Mouse (Mus musculus): ENCODE results near the gene Ttll4. TPM values are rescaled to one million over a fixed set of nuclear protein-coding genes. Genes with fewer than 3 reads are reported as not detected.

Gene Ttll4
- total RNA-seq, 2 experiments from 2014 or later, result 37.3 to 42.6 TPM

GRCm38 (mm10) chr1:74709566-74709965 lies 48.0 kb downstream of the Ttll4 start:
- intact Hi-C loops (cut with DNase I), result no loop called here
- no peak for DNase-seq

DNA sequence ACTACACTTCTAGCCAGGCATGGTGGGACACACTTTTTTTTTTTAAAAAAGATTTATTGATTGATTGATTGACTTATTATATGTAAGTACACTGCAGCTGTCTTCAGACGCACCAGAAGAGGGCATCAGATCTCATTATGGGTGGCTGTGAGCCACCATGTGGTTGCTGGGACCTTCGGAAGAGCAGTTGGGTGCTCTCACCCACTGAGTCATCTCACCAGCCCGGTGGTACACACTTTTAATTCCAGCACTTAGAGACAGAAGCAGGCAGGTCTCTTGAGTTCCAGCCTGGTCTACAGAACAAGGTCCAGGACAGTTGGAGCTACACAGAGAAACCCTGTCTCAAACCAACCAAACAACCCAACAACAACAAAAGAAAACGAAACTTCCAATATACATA lies 50.5 kb downstream of the Ttll4 start:
- intact Hi-C loops (cut with DNase I), result no loop called here
- DNase-seq, result no peak

DNA sequence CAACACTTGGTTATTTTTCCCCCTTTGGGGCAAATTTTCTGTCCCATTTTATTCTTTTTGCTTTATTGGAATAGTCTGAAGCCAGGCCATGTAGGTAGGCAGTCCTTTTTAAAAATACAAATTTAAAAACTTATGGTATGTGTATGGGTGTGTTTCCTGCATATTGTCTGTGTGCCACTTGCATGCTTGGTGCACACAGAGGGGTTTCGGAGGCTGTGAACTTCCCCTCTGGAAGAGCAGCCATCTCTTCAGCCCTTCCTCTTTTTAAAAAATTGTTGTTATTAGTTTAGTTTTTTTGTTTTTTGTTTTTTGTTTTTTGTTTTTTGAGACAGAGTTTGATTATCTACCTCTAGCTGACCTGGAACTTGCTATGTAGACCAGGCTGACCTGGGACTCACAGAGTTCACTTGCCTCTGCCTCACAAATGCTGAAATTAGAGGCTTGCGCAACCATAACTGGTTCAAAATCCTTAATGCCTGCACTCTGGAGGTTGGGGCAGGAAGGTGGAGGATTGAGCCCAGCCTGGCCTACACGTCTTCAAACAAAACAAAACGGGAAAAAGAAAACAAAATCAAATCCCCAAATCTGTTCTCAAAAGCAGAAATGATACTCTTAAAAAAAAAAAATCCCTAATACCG lies 51.0 kb downstream of the Ttll4 start:
- DNase-seq, result no peak
- intact Hi-C loops (cut with DNase I), result no loop called here

GRCm38 (mm10) chr1:74713099-74713858 lies 51.7 kb downstream of the Ttll4 start, which contains the start of gene Cyp27a1:
Gene Cyp27a1 (plus strand): TSS chr1:74713574.
- intact Hi-C loops (cut with DNase I), result no loop called here
- peak; percentile 32 for DNase-seq

DNA sequence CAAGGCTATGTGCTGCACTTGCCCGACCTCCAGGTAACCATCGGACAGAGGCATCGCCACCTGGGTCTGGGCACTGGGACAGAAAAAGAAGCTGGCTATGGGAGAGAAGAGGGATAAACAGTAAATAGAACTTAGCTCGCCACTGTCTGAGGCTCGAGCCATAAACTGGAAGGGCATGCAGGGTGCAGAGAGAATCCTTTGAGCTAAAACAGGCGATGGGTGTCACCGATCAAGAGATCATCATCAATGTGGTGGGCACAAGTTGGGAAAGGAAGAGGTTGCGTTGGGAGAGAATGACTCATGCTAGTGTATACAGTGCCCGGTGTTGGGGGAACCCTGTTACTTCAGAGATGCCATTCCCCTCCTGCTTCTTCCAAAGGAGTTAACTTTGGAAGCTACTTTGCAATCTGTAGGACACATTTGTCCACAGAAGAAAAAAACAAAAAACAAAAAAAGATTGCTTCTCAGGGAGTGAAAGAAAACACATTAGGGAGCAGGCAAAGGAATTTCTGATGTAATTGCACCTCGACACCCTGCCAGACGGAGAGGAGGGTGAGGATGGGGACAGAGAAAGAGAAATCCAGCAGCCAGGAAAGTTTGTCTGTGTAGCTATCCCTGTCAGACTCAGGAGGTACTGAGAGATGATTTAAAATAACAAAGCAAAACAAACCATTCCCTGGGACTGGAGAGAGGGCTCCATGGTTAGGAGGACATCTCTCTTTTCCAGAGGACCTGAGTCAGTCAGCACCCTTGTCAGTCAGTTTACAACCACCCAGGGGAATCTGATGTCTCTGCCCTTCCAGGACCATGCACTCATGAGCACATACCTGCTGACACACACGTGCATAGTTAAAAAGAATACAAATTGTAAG lies 52.5 kb downstream of the Ttll4 start:
- no peak for DNase-seq
- intact Hi-C loops (cut with DNase I), result no loop called here

DNA sequence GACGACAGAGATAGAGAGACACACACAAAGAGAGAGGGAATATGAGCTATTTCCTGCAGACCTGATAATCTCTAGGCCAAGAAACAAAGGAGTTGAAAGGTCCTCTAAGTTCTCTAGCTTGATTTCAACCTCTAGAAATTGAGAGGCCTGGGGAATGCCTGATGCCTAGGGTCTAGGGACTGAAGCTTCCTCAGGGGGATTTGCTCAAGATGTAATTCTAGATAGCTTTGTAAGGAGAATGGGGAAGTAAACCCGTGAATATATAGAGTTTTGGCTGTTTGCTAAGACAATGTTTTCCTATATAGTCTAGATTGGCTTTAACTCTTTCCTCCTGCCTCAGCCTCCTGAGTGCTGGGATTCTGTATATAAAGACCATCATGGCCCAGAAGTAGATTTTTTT lies 53.4 kb downstream of the Ttll4 start:
- DNase-seq, result no peak
- intact Hi-C loops (cut with DNase I), result no loop called here

DNA sequence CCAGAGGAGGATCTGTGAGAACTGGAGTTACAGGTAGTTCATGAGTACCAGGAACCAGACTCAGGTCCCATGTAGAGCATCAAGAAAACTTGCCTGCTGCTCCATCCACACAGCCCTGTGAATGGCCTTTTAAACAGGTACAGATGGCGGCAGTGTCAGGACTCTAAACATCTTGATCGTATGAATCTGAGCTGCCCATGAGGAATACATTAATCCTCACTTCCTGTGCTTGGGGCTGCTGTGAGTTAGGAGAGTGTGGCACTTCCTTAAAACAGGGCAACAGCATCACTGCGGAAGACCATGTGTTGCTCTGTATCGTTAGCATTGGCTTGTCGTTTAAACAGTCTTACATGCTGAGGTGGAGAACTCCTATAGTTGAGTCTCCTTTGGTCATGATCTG lies 53.9 kb downstream of the Ttll4 start:
- intact Hi-C loops (cut with DNase I), result no loop called here
- no peak for DNase-seq

DNA sequence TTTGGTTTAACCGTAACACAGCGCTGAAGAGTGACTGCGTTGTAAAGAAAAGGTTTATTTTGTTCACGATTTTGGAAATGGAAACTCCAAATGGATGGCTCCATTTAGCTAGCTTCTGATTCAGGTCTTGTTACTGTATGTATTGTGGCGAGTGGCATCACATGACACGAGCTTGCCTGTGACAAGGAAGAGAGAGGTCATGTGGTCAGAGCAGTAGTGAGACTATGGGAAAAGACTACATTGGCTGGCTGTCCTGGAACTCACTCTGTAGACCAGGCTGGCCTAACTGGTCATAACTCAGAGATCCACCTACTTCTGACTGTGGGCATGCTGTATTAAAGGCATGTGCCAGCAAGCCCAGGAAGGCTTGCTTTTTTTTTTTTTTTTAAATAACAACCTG lies 54.3 kb downstream of the Ttll4 start:
- intact Hi-C loops (cut with DNase I), result no loop called here
- no peak for DNase-seq

DNA sequence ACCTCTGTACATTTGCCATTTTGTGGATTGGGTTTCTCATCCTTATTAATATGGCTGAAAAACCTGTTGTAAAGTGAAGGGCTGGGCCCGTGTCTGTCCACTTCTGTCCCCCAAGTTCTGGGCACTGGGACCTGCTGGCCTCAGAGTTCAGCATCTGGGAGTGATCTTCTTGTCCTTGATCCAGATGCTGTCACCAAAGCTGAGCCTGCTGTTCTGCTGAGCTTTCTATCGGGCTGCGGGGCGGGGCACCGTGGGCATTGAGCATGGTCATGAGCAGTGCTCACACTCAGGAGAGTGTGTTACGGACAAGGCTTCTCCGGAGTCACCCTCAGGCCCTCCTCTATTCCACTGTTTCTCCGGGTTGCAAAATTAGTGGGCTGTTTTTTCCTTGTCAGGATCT lies 56.6 kb downstream of the Ttll4 start:
- intact Hi-C loops (cut with DNase I), result no loop called here
- DNase-seq, result no peak

DNA sequence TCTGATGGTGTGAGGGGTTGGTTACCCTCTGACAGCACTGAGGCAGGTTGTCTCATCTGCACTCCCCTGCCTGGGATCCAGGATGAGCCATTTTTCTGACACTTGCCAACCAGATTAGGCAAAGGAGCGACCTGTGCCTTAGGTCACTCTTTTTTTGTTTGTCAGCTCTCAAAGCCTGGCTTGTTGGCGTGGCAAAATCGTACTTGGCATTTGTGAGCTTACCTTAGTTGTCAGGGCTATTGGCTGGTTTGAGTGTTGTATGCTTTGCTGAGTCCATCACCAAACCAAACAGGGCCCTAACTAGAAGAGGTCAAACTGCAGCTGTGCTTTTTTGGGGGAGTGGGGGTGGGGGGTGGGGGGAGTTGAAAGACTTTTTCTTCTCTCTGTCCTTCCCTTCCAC lies 57.7 kb downstream of the Ttll4 start:
- no peak for DNase-seq
- intact Hi-C loops (cut with DNase I), result no loop called here

DNA sequence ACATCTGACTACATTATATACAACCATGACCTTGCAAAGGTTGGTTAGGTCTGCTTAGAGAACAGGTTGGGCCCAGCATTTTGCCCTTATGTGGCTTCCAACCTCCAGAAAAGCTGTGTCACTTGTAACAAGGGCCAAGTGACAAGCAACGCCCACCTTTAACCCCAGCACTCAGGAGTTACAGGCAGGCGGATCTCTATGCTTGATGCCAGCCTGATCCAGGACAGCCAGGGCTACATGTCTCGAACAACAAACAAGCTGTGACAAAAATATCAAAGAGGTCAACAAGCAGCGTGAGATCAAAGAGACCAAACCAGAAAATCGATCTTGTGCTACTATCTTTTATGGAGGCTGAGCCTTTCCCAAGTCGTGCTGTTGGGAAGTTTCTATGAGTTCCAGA lies 60.1 kb downstream of the Ttll4 start:
- intact Hi-C loops (cut with DNase I), result no loop called here
- DNase-seq, result no peak

DNA sequence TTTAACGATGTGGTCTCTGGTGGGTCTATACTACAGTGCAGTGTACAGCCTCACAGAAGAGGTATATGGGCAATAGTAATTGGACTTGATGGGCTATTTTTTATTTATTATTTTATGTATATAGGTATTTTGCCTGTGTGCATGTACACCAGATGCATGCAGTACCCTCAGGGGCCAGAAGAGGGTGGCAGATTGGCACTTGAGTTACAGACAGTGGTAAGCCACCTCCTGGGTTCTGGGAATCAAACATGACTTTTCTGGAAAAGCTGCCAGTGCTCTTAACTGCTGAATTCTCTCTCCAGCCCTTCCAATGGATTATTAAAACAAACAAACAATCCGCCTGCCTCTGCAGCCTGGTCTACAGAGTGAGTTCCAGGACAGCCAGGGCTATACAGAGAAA lies 62.2 kb downstream of the Ttll4 start:
- intact Hi-C loops (cut with DNase I), result no loop called here
- DNase-seq, result peak; percentile 34

- intact Hi-C loops (cut with DNase I), result no loop called here
- DNase-seq, result no peak
Measured at GRCm38 (mm10) chr1:74726114-74726513, 64.6 kb downstream of the Ttll4 start.

GRCm38 (mm10) chr1:74726674-74727073 lies 65.1 kb downstream of the Ttll4 start:
- DNase-seq, result no peak
- intact Hi-C loops (cut with DNase I), result no loop called here

DNA sequence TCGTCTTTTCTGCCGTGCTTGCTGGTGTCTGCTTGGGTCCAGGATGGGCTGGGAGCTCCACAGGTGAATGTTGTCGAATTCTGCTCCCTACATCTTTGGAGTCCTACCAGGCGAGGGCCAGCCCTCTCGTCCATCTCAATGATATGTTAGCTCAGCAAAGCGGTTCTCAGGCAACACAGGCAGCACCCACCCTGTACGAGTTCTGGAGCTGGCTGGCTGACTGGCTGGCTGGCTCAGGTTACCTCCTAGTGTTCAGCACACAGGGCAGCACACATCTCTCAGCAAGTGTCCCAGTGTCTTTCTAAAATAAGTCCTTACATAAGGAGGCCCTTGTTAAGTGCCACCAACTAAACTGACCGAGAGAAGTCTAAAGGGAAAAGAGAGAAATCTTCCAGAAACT lies 66.9 kb downstream of the Ttll4 start:
- DNase-seq, result no peak
- intact Hi-C loops (cut with DNase I), result no loop called here

DNA sequence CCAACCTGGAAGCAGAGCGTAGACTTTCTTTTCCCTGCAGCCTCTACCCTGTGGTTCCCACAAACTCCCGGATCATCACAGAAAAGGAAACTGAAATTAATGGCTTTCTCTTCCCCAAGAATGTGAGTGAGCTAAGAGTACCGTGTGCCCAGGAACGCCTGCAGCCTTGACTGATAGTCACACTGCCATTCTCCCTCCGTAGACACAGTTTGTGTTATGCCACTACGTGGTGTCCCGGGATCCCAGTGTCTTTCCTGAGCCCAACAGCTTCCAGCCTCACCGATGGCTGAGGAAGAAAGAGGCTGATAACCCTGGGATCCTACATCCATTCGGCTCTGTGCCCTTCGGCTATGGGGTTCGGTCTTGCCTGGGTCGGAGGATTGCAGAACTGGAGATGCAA lies 75.4 kb downstream of the Ttll4 start:
- DNase-seq, result no peak
- intact Hi-C loops (cut with DNase I), result no loop called here

DNA sequence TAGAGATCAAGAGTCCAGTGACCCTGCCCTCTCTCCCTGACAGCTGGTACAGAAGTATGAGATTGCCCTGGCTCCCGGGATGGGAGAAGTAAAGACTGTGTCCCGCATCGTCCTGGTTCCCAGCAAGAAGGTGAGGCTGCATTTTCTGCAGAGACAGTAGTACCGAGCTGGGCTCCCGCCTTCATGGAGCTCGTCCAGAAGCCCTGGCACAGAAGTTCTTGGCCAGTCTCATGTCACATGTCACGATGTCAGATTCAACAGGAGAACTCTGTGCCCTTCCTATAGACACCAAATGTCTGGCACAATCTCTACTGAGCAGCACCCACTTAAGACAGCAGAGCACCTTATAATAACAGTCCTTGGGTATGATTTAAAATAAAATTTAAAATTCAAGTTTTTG lies 76.0 kb downstream of the Ttll4 start:
- peak; percentile 9 for DNase-seq
- intact Hi-C loops (cut with DNase I), result no loop called here

GRCm38 (mm10) chr1:74740846-74741245 lies 79.3 kb downstream of the Ttll4 start:
- DNase-seq, result no peak
- intact Hi-C loops (cut with DNase I), result no loop called here

- DNase-seq, result no peak
- intact Hi-C loops (cut with DNase I), result no loop called here
Measured at GRCm38 (mm10) chr1:74747335-74747734, 85.8 kb downstream of the Ttll4 start.

DNA sequence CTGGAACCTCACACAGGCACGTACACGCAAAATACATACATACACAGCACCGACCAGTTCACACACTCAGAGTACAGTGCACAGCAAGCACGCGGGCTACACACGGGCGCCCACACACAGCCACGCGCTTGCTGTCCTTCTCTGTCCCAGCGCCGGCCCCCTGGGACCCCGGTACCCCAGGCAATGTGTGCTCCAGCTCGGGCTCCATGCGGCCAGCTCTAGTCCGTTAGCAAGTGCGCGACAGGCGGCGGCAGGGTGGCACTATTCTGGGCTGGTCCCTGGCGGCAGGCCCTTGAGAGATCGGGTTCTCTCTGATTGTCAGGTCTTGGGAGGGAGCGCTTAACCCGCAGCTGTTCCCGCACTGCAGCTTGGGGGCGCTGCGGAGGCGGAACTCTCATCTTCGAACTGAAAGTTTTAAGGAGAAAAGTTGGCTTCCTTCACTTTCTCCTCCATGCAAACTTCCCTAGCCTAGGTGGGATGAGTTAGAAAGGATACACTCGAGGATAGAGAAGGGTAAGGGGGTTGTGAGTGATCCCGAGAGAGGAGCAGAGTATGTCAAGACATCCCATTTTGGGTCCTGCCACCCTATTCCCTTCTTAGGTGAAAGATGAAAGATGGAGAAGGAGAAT lies 87.2 kb downstream of the Ttll4 start, which contains the start of gene Prkag3:
Gene Prkag3, minus strand, starts transcription at position 579 of the 629 bp plus-strand sequence.
- intact Hi-C loops (cut with DNase I), result no loop called here
- DNase-seq, result peak; percentile 50

DNA sequence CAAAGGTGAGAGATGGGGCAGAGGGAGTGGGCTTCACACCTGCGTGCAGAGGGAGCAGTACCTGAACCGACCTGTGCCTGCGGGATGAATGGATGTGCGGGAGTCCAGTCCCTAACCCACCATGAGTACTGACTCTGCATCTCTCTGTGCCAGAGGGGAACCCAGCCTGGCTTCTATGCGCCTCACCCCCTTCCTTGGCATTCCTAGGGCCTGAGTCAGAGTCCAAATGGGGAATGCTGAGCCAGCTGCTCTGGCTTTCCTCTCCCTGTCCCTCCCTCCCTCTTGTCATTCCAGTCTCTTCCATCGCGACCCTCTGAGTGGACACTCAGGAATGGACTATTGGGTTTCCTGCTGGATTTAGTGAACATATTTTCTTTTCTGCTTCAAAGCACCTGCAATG lies 87.8 kb downstream of the Ttll4 start:
- intact Hi-C loops (cut with DNase I), result no loop called here
- DNase-seq, result no peak
